Mouse (Mus musculus) olfactory bulb, adult 2 months (tissue): ENCODE measurements around the gene Irak4. TPM values are rescaled to one million over a fixed set of nuclear protein-coding genes. Genes with fewer than 3 reads are reported as not detected.

Experiments used
- H3K27ac ChIP-seq: fragments of 200-500 bp; 2 replicates; pipeline ENCODE4 v1.5.1; 2012; ENCODE audit warnings: low read depth, low read length; ENCODE audit not compliant: insufficient read depth
- H3K4me1 ChIP-seq: fragments of 200-500 bp; 2 replicates; pipeline ENCODE4 v1.6.1; 2012; ENCODE audit warnings: low read length; ENCODE audit not compliant: control insufficient read depth, insufficient read depth
- H3K4me3 ChIP-seq: fragments of 200-500 bp; 2 replicates; pipeline ENCODE4 v1.5.1; 2012; ENCODE audit warnings: mild to moderate bottlenecking, low read depth, low read length, moderate library complexity; ENCODE audit not compliant: insufficient read depth
- CTCF ChIP-seq: fragments of 200-500 bp; IDR thresholded peaks from 2 replicates; pipeline ENCODE4 v1.5.1; 2012; ENCODE audit warnings: low read depth, mild to moderate bottlenecking, low read length, moderate library complexity; ENCODE audit not compliant: insufficient read depth
- POLR2A ChIP-seq: fragments of 200-500 bp; IDR thresholded peaks from 2 replicates; pipeline ENCODE4 v1.6.1; 2012; ENCODE audit warnings: mild to moderate bottlenecking, low read depth, low read length, moderate library complexity; ENCODE audit not compliant: insufficient read depth
- WGBS: fragments of 180-500 bp; shearing (Covaris S2); methylation state at CpG from one replicate; pipeline ENCODE4 v1.1.7; 2018; 5-methylcytosine and 5-hydroxymethylcytosine counted together
- polyA plus RNA-seq: library from polyadenylated mRNA; stranded (reverse); fragments of >200 nt; gene quantifications from 2 replicates; pipeline ENCODE4 v1.2.4, GENCODE M21; 2012; ENCODE audit warnings: low replicate concordance; ENCODE audit not compliant: missing spikeins, insufficient read depth, insufficient read length

Gene Irak4
- polyA plus RNA-seq, 1 experiment: not detected

GRCm38 (mm10) chr15:94524956-94525355 lies 18.5 kb upstream of the Irak4 start:
- 85% methylated on average over 12 of the region's 12 CpGs for WGBS
- no peak for TF ChIP-seq POLR2A
- TF ChIP-seq CTCF: no peak
- H3K27ac ChIP-seq: no peak overlapping the region
- H3K4me3 ChIP-seq: no peak overlapping the region
- no peaks in the 10 kb centered on the region for H3K4me1 ChIP-seq

DNA sequence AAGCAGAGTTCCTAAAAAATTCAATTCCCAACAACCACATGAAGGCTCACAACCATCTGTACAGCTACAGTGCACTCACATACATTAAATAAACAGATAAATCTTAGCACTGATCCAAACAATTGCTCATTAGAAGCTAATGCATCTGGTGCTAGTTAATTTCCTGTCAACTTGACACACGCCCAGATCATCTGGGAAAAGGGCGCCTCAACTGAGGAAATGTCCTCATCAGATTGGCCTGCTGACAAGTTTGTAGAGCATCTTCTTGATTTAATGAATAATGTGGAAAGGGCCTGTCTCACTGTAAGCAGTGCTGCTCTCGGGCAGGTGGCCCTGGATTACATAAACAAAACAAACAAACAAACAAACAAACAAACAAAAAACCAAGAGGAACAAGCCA lies 12.9 kb upstream of the Irak4 start:
- Histone ChIP-seq H3K27ac (no peak overlapping the region), H3K4me3 (no peak overlapping the region), H3K4me1 (no peaks in the 10 kb centered on the region)
- TF ChIP-seq CTCF (no peak), POLR2A (no peak)
- WGBS: 91% methylated on average over 3 of the region's 3 CpGs

DNA sequence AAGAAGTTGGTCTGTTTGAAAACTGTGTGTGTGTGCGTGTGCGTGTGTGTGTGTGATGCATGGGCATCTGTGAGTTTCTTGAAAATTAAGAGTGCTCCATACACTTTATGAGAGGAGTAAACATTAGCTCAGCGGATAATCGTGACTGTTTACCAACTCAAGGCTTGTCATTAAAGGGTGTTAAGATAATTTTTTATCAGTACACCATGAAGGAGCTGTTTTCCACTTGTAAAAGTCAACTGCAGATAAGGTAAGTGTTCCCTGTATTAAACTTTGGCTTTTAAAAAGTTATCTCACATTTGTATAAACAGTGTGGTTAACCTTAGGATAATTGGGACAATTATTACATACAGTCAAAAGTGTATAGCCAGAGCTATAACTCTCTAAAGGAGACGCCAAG lies 11.1 kb upstream of the Irak4 start:
- no peak overlapping the region for H3K4me3 ChIP-seq
- TF ChIP-seq CTCF: no peak
- no peak for TF ChIP-seq POLR2A
- no peak overlapping the region for H3K27ac ChIP-seq
- 90% methylated on average over 5 of the region's 5 CpGs for WGBS
- no peaks in the 10 kb centered on the region for H3K4me1 ChIP-seq

DNA sequence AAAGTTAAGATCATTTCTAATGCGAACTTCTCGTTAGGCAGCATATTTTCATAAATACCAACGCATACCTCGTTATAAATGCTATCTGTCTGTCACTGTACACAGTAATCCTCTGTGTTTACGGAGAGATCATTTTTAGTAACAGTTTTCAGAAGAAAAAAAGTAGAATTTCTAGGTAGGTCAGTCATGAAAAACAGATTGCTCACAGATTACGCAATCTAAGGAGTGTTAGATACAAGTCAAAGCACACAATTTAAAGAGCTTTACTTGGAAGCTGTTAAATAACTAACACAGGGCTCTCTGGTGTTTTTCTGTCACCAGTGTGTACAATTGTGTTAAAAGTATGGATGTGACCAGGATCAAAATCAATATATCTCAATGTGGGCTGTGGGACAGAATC lies 10.5 kb upstream of the Irak4 start:
- no peak overlapping the region for H3K4me3 ChIP-seq
- no peaks in the 10 kb centered on the region for H3K4me1 ChIP-seq
- WGBS: 92% methylated on average over 6 of the region's 6 CpGs
- no peak overlapping the region for H3K27ac ChIP-seq
- TF ChIP-seq CTCF (no peak), POLR2A (no peak)

DNA sequence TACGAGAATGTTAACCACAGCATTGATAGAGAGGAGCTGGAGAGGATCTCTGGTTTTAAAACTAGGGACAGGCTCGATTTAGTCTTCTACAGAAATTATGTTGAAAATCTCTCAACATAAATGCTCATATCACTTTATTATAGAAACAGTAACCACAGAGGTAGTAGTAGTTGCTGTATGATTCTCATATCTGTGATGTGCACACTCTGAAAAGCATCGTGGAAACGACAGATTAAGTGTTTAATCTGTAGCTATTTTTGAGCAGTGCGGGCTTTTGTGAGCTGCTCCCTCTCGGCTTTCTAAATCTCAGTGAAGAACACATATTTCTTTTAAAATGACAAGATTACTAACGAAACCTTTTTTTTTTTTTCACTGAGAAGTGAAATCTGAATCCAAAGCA lies 7.9 kb upstream of the Irak4 start:
- TF ChIP-seq POLR2A (no peak), CTCF (no peak)
- H3K4me3 ChIP-seq: no peak overlapping the region
- WGBS: 90% methylated on average over 7 of the region's 7 CpGs
- H3K4me1 ChIP-seq: no peaks in the 10 kb centered on the region
- H3K27ac ChIP-seq: no peak overlapping the region

DNA sequence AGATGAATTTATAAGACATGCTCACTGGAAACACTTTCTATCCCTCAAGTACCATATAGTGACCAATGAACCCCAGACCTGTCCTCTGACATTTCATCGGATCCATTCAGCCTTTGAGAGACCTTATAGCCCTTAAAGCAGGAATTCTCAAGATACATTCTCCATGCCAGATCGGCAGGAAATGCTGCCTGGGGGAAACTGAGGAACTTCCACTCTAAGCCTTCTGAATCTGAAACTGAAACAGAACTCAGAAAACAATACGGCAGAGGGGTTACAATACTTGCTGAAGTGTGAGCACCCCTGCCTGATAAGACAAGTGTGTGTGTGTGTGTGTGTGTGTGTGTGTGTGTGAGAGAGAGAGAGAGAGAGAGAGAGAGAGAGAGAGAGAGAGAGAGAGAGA lies 4.1 kb upstream of the Irak4 start:
- TF ChIP-seq CTCF (no peak), POLR2A (no peak)
- H3K4me1 ChIP-seq: no peaks in the 10 kb centered on the region
- H3K27ac ChIP-seq: no peak overlapping the region
- whole genome bisulfite sequencing: 89% methylated on average over 3 of the region's 3 CpGs
- H3K4me3 ChIP-seq: no peak overlapping the region

DNA sequence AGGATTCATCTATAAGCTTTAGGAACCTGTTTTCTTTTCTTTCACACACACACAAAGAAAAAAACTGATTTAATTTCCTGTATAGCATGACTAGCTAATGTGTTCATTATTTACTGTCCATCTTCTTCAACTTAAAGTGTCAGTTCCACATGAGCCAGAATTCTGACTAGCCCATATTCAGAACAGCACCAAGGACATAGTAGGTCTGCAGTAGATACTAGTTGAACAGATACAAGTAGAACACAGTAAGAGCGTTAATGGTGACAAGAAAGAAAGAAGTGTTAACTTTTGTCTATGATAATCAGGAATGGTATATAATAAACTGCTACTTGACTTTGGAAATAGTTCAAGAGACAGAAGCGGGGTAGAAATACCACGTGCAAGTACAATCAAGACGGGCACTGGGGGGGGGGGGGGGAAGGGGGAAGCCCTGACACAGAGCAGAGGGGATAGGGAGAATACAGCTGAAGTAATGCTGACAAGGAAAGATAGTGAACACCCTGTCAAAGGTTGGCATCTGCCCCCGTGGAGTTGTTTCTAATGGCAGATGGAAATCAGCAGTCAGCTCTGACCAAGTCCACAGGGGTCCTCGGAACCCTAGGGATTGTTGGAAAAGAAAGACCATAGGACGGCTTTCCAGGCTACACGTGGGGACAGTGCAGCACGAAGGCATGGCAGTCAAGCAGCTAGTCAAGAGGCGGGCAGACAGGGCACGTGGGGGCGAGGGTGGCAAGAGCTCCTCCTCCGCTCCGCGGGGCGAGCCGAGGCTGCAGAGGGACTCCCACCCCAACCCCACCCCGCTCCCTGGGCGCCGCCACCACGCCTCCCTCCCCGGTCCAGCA lies 655 bp upstream of the Irak4 start:
- Histone ChIP-seq H3K4me1 (no peaks in the 10 kb centered on the region), H3K4me3 (peak overlapping the region; percentile 97), H3K27ac (no peak overlapping the region)
- TF ChIP-seq POLR2A (no peak), CTCF (no peak)
- 4% methylated on average over 22 of the region's 22 CpGs for WGBS

DNA sequence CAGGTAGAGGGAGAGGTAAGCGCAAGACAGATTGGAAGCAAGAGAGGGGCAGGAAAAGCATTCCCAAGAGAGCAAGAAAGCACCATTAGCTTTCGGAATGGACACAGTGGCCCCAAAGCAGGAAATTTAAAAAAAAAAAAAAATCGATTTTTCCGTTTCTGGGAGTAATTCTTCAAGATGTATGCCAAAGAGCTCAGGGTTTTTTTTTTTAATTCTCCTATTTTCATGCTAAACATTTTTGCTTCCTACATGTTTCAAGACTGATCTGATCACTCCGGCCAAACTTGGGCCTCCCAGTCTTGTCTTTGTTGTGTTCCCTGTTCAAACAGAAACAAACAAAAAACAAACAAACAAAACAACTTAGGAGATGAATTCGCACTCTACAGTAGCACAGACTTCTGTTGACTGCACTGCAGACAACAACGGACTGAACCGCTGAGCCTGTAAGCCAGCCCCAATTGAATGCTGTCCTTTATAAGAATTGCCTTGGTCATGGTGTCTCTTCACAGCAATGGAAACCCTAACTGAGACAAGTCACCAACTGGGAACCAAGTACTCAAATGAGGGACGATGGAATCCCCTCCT lies 701 bp downstream of the Irak4 start:
- H3K4me3 ChIP-seq: peak overlapping the region; percentile 97
- WGBS: 32% methylated on average over 9 of the region's 9 CpGs
- H3K27ac ChIP-seq: no peak overlapping the region
- TF ChIP-seq CTCF: no peak
- no peak for TF ChIP-seq POLR2A
- H3K4me1 ChIP-seq: no peaks in the 10 kb centered on the region

GRCm38 (mm10) chr15:94544844-94545243 lies 1.4 kb downstream of the Irak4 start:
- WGBS: 88% methylated on average over 4 of the region's 4 CpGs
- no peak for TF ChIP-seq CTCF
- TF ChIP-seq POLR2A: no peak
- H3K4me1 ChIP-seq: no peaks in the 10 kb centered on the region
- H3K4me3 ChIP-seq: no peak overlapping the region
- H3K27ac ChIP-seq: no peak overlapping the region

GRCm38 (mm10) chr15:94553536-94553935 lies 10.1 kb downstream of the Irak4 start:
- WGBS: 94% methylated on average over 9 of the region's 9 CpGs

More at GRCm38 (mm10) chr15:94553536-94553935, 10.1 kb downstream of the Irak4 start:
- Histone ChIP-seq H3K27ac (no peak overlapping the region), H3K4me1 (no peaks in the 10 kb centered on the region), H3K4me3 (no peak overlapping the region)
- TF ChIP-seq POLR2A (no peak), CTCF (no peak)
